8 mouse cellular contexts compared by ENCODE assay signal in genomic region chr12:106379151-106379594, GRCm38 (mm10).
DNase-seq lines count a peak whose midpoint lies in the region; ATAC-seq lines count a peak whose summit lies in the region.

No protein-coding gene starts in this region.

- H3K27ac ChIP-seq in kidney, embryonic 14.5 days (ENCODE audit: low read depth, low read length) = no peak overlapping the region
- peak overlapping the region; percentile 80 for H3K27ac ChIP-seq in midbrain, embryonic 10.5 days (replicated peaks)

- H3K4me3 ChIP-seq in kidney, embryonic 14.5 days (ENCODE audit: low read length) = peak overlapping the region; percentile 22
- peak overlapping the region; percentile 56 for H3K4me3 ChIP-seq in midbrain, embryonic 10.5 days

- 0 out of 2 replicates have a peak, but pooled peaks cover 4% of the 10 kb centered on the region for H3K27me3 ChIP-seq in kidney, embryonic 14.5 days (ENCODE audit: control insufficient read depth, insufficient read depth, low read length)
- H3K27me3 ChIP-seq in midbrain, embryonic 10.5 days (ENCODE audit: low read depth, poor library complexity, severe bottlenecking) = peaks cover 6% of the 10 kb centered on the region

- peak overlapping the region; percentile 39 for H3K4me2 ChIP-seq in kidney, embryonic 14.5 days (replicated peaks; ENCODE audit: low read depth, low read length)

- WGBS in kidney, embryonic 14.5 days = 1% methylated on average over 14 of the region's 14 CpGs
- 5% methylated on average over 14 of the region's 14 CpGs for WGBS in midbrain, embryonic 10.5 days

- DNase-seq in cerebellum, adult 18-20 months = peak; percentile 13 to 17
- peak; percentile 30 to 57 for DNase-seq in adrenal gland, postnatal 36 days
- DNase-seq in forelimb bud, embryonic 11.5 days (ENCODE audit: low read depth, low spot score) = peak; percentile 59
- peak; percentile 65 for DNase-seq in midbrain, embryonic 10.5 days (ENCODE audit: low spot score)
- DNase-seq in thymus, postnatal 36 days = peak; percentile 56 to 59
- DNase-seq in B cell, adult 2 months = no peak

- ATAC-seq in cerebellum, adult (ENCODE audit: insufficient number of reproducible peaks, low FRiP score, low TSS enrichment) = no peak
- no peak for ATAC-seq in kidney, embryonic 14.5 days (ENCODE audit: low FRiP score, low TSS enrichment)

- H3K36me3 ChIP-seq in kidney, embryonic 14.5 days (ENCODE audit: control insufficient read depth, insufficient read depth, low read length) = no peaks in the 10 kb centered on the region
- no peaks in the 10 kb centered on the region for H3K36me3 ChIP-seq in midbrain, embryonic 10.5 days

- no peak overlapping the region for H3K9ac ChIP-seq in kidney, embryonic 14.5 days (ENCODE audit: low read depth, low read length)

- no peaks in the 10 kb centered on the region for H3K4me1 ChIP-seq in kidney, embryonic 14.5 days (ENCODE audit: control insufficient read depth, insufficient read depth, low read length)
- peaks cover 35% of the 10 kb centered on the region for H3K4me1 ChIP-seq in midbrain, embryonic 10.5 days

- H3K9me3 ChIP-seq in kidney, embryonic 14.5 days (ENCODE audit: control insufficient read depth, low read length) = no peaks in the 10 kb centered on the region
- no peaks in the 10 kb centered on the region for H3K9me3 ChIP-seq in midbrain, embryonic 10.5 days (replicated peaks)

Comparison
In these comparisons a context has a peak if more than half of its experiments do, and no peak if none do; other contexts are left out.
1. DNase-seq: peak in cerebellum, adult 18-20 months (2 of 2), adrenal gland, postnatal 36 days (2 of 2), forelimb bud, embryonic 11.5 days (single experiment), midbrain, embryonic 10.5 days (single experiment) and thymus, postnatal 36 days (2 of 2); none in B cell, adult 2 months (0 of 2).